Mouse (Mus musculus): ENCODE results near the gene Stard10. TPM values are rescaled to one million over a fixed set of nuclear protein-coding genes. Genes with fewer than 3 reads are reported as not detected.

Stard10 gene
- polyA plus RNA-seq, 1 experiment from 2014 or later = 9.6 TPM

- no peak for DNase-seq (ENCODE audit: extremely low spot score, low spot score)
- Histone ChIP-seq H3K9me3 (no peaks in the 10 kb centered on the region), H3K27ac (no peak overlapping the region), H3K4me1 (peaks cover 10% of the 10 kb centered on the region), H3K36me3 (replicated peaks) (no peaks in the 10 kb centered on the region), H3K4me3 (no peak overlapping the region), H3K27me3 (ENCODE audit: poor library complexity, severe bottlenecking) (no peaks in the 10 kb centered on the region)
- 85% methylated on average over 5 of the region's 5 CpGs for WGBS
These were observed 47.0 kb downstream of the Stard10 start for GRCm38 (mm10) chr7:101363914-101364313.

DNA sequence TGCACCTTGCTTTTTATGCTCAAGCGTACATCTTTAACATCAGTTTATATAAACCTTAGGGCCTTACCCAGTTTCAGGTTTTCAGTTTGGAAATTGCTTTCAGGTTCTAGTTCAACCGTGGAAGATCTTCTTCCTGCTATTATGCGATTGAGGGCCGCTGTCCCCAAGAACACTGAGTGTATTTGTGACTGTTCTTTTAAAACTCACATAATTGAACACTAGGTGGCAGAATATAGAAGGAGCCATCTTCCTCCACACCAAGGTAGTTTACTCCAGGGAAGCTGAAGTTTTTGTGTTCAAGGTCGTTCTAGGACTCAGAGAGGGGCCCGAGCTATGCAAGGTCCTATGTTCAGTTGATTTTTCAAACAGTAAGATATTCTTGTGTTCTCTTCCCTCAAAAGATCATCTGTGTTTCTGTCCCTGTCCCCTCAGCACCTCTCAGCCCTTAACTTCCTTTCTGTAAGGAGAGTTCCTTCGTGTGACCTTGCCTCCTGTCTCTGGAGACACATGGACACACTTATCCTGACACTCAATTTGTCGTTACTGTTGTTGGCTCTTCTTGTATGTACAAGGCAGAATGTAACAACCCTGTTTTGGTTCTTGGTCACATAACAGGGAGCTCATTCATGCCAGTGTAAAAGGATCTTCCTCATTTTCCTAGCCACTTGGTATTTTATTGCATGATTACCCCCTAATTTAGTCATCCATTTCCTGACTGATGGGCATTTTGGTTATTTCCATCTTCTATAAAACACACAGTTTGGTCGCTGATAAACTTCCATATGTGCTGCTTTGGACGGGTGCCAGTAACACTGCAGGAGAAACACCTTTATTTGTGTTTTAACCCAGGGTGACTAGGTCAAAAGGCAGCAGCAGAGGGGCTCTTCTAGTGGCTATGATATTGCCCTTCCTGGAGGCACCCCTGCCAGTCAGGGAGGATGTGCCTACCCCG lies 51.3 kb downstream of the Stard10 start:
- DNase-seq (ENCODE audit: extremely low spot score, low spot score) = no peak

GRCm38 (mm10) chr7:101369666-101370065 lies 52.8 kb downstream of the Stard10 start:
- Histone ChIP-seq H3K27me3 (ENCODE audit: poor library complexity, severe bottlenecking) (no peaks in the 10 kb centered on the region), H3K9me3 (no peaks in the 10 kb centered on the region), H3K4me3 (no peak overlapping the region), H3K36me3 (replicated peaks) (no peaks in the 10 kb centered on the region), H3K4me1 (peaks cover 6% of the 10 kb centered on the region; the same call in 1 of the 2 replicates), H3K27ac (no peak overlapping the region)
- no peak for DNase-seq (ENCODE audit: extremely low spot score, low spot score)
- WGBS = 83% methylated on average over 7 of the region's 7 CpGs

More for the DNA sequence above, 51.3 kb downstream of the Stard10 start:
- no peaks in the 10 kb centered on the region for H3K27me3 ChIP-seq (ENCODE audit: poor library complexity, severe bottlenecking)
- peaks cover 6% of the 10 kb centered on the region; the same call in 1 of the 2 replicates for H3K4me1 ChIP-seq
- 77% methylated on average over 11 of the region's 11 CpGs for WGBS
- no peaks in the 10 kb centered on the region for H3K9me3 ChIP-seq
- H3K27ac ChIP-seq = no peak overlapping the region
- H3K36me3 ChIP-seq (replicated peaks) = no peaks in the 10 kb centered on the region
- H3K4me3 ChIP-seq = no peak overlapping the region

DNA sequence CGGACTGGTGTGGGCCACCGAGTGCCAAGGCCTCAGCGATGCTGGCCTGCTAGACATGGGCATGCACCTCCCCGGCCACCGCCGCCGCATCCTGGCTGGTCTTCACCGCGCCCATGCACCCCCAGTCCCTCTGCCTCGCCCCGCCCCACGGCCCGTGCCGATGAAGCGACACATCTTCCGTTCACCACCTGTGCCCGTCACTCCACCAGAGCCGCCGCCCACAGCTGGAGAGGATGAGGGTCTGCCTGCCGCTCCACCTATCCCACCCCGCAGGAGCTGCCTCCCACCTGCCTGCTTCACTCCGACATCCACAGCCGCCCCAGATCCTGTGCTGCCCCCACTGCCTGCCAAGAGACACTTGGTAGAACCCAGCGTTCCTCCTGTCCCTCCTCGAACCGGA lies 56.2 kb downstream of the Stard10 start:
- peaks cover 18% of the 10 kb centered on the region for H3K4me1 ChIP-seq
- no peak overlapping the region for H3K27ac ChIP-seq
- no peaks in the 10 kb centered on the region for H3K9me3 ChIP-seq
- H3K36me3 ChIP-seq (replicated peaks) = no peaks in the 10 kb centered on the region
- 90% methylated on average over 26 of the region's 26 CpGs for WGBS
- no peak for DNase-seq (ENCODE audit: extremely low spot score, low spot score)
- H3K27me3 ChIP-seq (ENCODE audit: poor library complexity, severe bottlenecking) = no peaks in the 10 kb centered on the region
- no peak overlapping the region for H3K4me3 ChIP-seq

DNA sequence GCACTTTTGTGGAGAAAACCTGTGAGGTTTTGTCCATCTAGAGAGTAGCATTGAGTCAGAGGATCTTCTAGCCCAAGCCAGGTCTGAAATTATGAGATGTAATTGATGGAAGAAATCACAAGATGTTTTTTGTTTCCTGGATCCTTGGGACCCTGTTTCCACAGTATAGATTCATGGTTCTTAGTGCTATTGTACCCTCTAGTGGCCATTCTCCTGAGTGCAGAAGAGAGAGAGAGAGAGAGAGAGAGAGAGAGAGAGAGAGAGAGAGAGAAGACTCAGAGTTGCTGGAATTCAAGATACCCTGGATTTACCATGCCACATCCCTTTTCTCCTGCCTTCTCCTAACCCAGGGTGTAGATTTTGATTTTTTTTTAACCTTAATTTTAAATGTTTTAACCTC lies 57.3 kb downstream of the Stard10 start:
- DNase-seq (ENCODE audit: extremely low spot score, low spot score) = no peak

GRCm38 (mm10) chr7:101376701-101377340 lies 59.9 kb downstream of the Stard10 start:
- H3K9me3 ChIP-seq = no peaks in the 10 kb centered on the region
- no peak for DNase-seq (ENCODE audit: extremely low spot score, low spot score)
- no peak overlapping the region for H3K27ac ChIP-seq
- H3K27me3 ChIP-seq (ENCODE audit: poor library complexity, severe bottlenecking) = no peaks in the 10 kb centered on the region
- H3K4me1 ChIP-seq = peaks cover 31% of the 10 kb centered on the region
- H3K4me3 ChIP-seq = no peak overlapping the region
- no peaks in the 10 kb centered on the region for H3K36me3 ChIP-seq (replicated peaks)
- WGBS = 86% methylated on average over 10 of the region's 10 CpGs

More for the DNA sequence above, 57.3 kb downstream of the Stard10 start:
- H3K36me3 ChIP-seq (replicated peaks) = no peaks in the 10 kb centered on the region
- 0 out of 2 replicates have a peak overlapping the region, but pooled peaks have one; percentile 35 for H3K27ac ChIP-seq
- no peaks in the 10 kb centered on the region for H3K27me3 ChIP-seq (ENCODE audit: poor library complexity, severe bottlenecking)
- H3K4me3 ChIP-seq = no peak overlapping the region
- H3K9me3 ChIP-seq = no peaks in the 10 kb centered on the region
- H3K4me1 ChIP-seq = peaks cover 27% of the 10 kb centered on the region

- DNase-seq (ENCODE audit: extremely low spot score, low spot score) = no peak
- peak overlapping the region; percentile 68 for H3K27ac ChIP-seq
- 24% methylated on average over 7 of the region's 7 CpGs for WGBS
- peaks cover 31% of the 10 kb centered on the region for H3K4me1 ChIP-seq
- H3K27me3 ChIP-seq (ENCODE audit: poor library complexity, severe bottlenecking) = no peaks in the 10 kb centered on the region
- H3K36me3 ChIP-seq (replicated peaks) = no peaks in the 10 kb centered on the region
- H3K4me3 ChIP-seq = peak overlapping the region; percentile 29; the same call in 1 of the 2 replicates
- no peaks in the 10 kb centered on the region for H3K9me3 ChIP-seq
These were observed 60.9 kb downstream of the Stard10 start for GRCm38 (mm10) chr7:101377741-101378262.

DNA sequence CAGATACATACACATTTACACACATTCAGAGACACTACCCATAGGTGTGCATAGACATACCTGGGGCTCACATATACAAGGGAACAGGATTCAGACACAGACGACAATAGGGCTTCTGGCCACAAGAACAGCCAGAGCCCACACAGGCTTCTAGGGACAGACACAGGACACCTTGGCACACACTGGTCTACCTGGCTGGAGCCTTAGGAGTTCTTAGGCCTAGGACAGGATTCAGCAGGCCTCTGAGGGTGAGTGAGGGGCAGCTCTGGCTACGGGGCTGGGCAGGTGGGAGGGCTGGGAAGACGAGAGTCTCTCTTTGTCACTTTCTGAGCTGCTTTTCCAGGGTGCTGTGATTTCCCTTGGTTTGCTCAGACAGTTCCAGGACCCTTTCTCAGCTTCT lies 61.4 kb downstream of the Stard10 start:
- H3K4me3 ChIP-seq = no peak overlapping the region

DNA sequence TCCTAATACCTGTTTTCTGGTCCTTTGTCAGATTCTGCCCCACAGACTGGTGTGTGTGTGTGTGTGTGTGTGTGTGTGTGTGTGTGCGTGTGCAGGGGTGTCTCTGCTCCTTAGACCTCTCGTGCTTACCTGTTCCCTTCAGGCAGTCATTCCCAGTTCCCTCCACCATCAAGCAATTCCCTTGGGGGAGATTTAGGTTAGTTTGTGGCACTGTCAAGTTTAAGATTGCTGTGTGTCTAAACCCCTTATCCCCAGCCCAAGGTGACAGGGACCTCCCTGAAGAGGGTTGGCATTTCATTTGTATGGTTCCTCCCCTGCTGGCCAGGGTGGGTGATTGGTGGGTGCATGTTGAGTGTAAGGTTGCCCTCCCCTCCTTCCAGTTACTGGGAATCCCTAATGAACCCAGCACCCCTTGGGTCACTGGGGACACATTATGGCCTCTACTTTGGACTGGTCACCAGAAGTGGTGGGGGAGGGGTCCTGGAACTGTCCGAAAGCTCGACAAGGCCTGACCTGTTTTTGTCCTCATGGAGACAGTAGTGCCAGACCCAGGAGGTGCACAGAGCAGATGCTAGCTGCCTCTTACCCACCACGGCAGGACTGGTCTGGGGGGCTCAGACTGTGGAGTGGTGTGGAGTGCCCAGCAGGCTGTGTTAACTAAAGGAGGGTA lies 62.0 kb downstream of the Stard10 start:
- peaks cover 31% of the 10 kb centered on the region for H3K4me1 ChIP-seq
- DNase-seq (ENCODE audit: extremely low spot score, low spot score) = no peak
- no peaks in the 10 kb centered on the region for H3K27me3 ChIP-seq (ENCODE audit: poor library complexity, severe bottlenecking)
- H3K4me3 ChIP-seq = no peak overlapping the region
- H3K36me3 ChIP-seq (replicated peaks) = no peaks in the 10 kb centered on the region
- H3K9me3 ChIP-seq = no peaks in the 10 kb centered on the region
- 71% methylated on average over 5 of the region's 5 CpGs for WGBS
- peak overlapping the region; percentile 68 for H3K27ac ChIP-seq

More for the DNA sequence above, 61.4 kb downstream of the Stard10 start:
- Histone ChIP-seq H3K4me1 (peaks cover 31% of the 10 kb centered on the region), H3K27me3 (ENCODE audit: poor library complexity, severe bottlenecking) (no peaks in the 10 kb centered on the region), H3K9me3 (no peaks in the 10 kb centered on the region), H3K27ac (peak overlapping the region; percentile 68), H3K36me3 (replicated peaks) (no peaks in the 10 kb centered on the region)
- 67% methylated on average over 3 of the region's 3 CpGs for WGBS
- no peak for DNase-seq (ENCODE audit: extremely low spot score, low spot score)

GRCm38 (mm10) chr7:101379732-101380131 lies 62.8 kb downstream of the Stard10 start:
- Histone ChIP-seq H3K4me3 (no peak overlapping the region), H3K27me3 (ENCODE audit: poor library complexity, severe bottlenecking) (no peaks in the 10 kb centered on the region), H3K9me3 (no peaks in the 10 kb centered on the region), H3K27ac (peak overlapping the region; percentile 68; the same call in 1 of the 2 replicates), H3K4me1 (peaks cover 33% of the 10 kb centered on the region), H3K36me3 (replicated peaks) (no peaks in the 10 kb centered on the region)
- WGBS = 68% methylated on average over 2 of the region's 2 CpGs
- no peak for DNase-seq (ENCODE audit: extremely low spot score, low spot score)

- Histone ChIP-seq H3K27ac (no peak overlapping the region), H3K4me3 (no peak overlapping the region), H3K36me3 (replicated peaks) (no peaks in the 10 kb centered on the region), H3K4me1 (peaks cover 49% of the 10 kb centered on the region), H3K27me3 (ENCODE audit: poor library complexity, severe bottlenecking) (no peaks in the 10 kb centered on the region), H3K9me3 (no peaks in the 10 kb centered on the region)
- WGBS = 85% methylated on average over 6 of the region's 6 CpGs
- no peak for DNase-seq (ENCODE audit: extremely low spot score, low spot score)
These were observed 64.6 kb downstream of the Stard10 start for GRCm38 (mm10) chr7:101381512-101381911.

- Histone ChIP-seq H3K9me3 (no peaks in the 10 kb centered on the region), H3K4me1 (peaks cover 44% of the 10 kb centered on the region), H3K36me3 (replicated peaks) (no peaks in the 10 kb centered on the region), H3K27me3 (ENCODE audit: poor library complexity, severe bottlenecking) (no peaks in the 10 kb centered on the region), H3K4me3 (no peak overlapping the region), H3K27ac (0 out of 2 replicates have a peak overlapping the region, but pooled peaks have one; percentile 45)
- DNase-seq (ENCODE audit: extremely low spot score, low spot score) = no peak
- WGBS = 76% methylated on average over 8 of the region's 8 CpGs
These were observed 65.5 kb downstream of the Stard10 start for GRCm38 (mm10) chr7:101382378-101382777.

All from forebrain, embryonic 10.5 days (tissue).